Mouse (Mus musculus): Measurements from ENCODE around the gene Map2k5.
A peak's percentile ranks its signal among the peaks of the same experiment; 100 is the strongest.

Map2k5 gene

DNA sequence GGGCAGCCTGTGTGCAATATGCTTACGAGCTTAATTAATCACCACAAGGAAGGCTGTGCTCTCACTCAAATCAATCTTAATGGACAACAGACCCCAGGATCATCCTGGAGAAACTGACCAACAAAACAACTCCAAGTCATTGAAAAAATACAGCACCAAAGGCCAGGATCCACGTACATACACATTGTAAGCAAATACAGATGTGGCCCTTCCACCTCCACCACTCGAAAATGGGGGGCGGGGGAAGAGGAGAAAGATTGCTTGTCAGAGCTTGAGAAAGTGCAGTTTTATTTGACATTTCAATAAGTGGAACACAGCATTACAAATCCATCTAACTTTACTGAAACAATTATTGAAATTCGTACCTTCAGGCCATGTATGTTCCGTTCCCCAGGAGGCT lies 39.0 kb downstream of the Map2k5 start:
- DNase-seq: no peak

DNA sequence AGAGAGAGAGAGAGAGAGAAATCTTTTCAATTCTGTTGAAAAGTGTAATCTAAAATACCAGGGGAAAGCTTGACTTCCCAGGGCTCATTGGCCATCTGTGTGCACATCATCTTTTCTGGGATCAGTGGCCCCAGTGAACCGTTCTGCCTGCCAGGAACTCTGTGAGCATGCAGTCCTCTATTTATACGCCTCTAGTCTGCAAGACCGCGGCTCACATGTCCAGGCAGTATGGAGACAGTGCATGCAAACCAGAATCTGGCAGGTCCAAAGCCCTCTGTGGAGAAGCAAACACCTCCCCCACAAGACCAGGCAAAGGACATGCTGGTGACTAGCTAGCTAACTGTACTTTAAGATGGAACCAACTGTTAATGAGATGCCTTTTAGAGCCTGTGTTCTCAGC lies 41.9 kb downstream of the Map2k5 start:
- no peak for DNase-seq

DNA sequence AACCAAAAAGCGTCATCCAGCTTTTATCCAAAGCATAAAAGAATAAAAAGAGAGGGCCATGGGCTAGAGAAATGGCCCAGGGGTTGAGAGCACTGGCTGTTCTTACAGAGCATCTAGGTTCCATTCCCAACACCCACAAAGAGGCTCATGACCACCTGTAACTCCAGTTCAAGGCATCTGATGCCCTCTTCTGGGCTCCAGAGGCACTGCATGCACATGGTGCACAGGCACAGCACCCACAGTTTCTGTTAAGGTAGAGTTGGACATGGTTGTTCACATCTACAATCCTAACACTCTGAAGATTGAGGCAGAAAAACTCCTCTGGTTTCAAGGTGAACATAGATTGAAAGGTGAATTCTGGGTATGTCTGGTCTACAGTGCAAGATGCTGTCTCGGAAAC lies 44.6 kb downstream of the Map2k5 start:
- no peak for DNase-seq

DNA sequence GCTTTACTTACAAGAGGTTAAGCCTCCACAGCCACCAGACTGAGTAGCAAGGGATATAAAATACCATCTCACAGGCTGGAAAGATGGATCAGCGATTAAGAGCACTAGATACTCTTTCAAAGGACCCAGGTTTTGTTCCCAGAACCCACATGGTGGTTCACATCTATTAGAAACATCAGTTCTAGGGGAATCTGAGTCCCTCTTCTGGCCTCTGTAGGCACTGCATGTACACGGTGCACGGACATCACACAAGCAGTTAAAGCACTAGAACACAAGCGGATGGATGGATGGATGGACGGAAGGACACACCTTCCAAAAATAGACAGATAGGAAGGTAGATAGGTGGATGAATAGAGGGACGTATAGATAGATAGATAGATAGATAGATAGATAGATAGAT lies 46.5 kb downstream of the Map2k5 start:
- no peak for DNase-seq

DNA sequence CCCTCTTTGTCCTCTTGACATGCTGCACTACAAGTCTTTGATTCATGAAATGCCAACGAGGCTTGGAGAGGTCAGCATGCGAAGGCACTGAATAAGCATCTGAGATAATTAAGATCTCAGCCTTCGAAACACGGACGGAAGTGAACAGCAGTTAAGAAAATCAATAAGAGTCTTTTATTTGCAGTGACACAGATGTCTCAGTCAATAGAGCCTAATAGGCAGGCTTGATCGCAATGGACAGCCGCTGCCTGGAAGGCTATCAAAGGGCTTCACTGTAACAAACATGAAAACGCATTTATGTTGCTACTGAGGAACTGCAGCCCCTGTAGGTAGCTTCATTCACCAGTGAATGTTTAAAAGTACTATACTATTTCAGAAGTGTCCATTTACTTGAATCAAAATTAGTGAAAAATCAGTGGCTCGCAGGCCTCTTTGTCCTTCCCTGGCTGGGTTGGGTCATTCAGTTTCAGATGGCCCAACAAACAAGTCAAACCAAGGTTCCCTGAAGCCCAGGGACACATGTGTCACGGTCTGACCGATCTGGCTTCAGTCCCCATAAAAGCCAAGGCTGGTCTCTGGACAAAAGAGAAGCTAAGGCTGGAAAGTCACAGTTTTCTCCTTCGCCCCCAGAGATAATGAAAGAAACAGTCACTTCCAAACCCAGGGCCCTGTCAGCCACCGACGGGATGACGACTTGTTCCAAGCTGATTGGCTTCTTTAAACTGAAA lies 48.6 kb downstream of the Map2k5 start:
- no peak for DNase-seq

DNA sequence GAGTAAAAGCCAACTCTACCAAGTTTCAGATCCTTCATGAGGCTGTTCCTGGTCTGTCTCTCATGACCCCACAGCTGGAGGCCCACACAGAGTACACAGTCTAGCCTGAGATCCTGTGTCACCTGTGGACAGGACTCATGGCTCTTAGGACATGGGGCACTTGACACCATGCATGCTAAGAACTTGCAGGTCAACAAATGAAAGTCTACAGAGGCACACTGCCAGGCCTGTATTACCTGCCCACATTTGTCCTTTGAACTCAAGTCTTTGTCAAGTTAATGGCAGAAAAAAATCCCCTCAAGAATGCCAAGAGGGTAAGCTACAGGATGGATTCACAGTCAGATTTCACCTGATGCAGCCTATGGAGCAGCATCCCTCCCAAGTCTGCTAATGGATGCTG lies 62.5 kb downstream of the Map2k5 start:
- DNase-seq: no peak

DNA sequence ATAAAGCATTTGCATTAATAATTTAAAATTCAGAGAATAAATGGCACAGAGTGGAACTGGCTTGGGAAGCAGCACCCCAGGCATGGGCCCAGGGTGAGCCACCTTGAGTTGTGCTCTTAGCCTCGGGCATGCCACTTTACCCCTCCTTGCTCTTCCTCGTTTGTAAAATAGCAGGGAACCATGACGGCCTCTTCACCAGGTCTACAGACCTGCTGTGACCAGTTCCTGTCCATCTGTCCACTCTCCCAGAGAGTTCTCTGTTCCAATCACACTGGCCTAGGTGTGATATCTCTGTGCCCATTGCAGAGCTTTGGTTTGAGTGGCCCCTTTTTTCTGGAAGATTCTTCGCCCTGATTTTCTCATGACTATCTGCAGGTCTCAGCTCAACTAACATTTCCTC lies 63.6 kb downstream of the Map2k5 start:
- no peak for DNase-seq

DNA sequence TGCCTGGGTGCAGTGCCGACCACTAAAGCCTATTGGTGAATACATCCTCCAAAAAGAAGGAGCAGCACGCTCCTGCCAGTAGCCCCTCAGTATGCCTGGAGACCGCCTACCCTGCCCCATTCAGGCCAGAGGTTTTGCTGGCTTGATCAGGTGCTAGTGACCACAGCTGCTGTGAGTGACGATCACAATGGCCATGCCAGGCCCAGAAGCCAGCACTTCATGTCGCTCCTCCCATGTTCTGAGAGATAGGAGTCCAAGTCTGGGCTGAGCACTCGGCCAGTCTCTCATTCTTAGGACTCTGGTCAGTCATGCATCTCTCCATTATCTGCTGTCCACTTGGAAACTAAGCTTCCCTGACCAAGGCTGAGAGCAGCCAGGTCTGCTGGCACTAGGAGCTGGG lies 67.7 kb downstream of the Map2k5 start:
- DNase-seq: no peak

DNA sequence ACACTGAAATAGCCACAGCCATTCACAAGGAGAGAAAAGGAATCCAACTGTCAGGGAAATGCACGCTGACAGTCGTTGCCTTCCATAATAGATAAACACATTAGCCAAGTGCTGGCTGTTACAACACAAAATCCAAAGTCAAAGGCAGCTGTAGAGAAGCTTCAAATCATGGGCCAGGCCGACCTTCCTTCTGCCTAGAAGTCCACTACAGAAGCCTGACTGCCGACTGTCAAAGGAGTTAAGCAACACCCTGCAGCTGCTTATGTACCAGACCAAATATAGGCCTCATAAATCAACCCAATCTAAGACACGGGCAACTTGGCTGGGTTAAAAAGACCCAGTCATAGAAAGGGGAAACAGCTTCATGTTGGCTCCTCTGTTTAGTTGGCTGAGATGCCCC lies 68.7 kb downstream of the Map2k5 start:
- DNase-seq: no peak

DNA sequence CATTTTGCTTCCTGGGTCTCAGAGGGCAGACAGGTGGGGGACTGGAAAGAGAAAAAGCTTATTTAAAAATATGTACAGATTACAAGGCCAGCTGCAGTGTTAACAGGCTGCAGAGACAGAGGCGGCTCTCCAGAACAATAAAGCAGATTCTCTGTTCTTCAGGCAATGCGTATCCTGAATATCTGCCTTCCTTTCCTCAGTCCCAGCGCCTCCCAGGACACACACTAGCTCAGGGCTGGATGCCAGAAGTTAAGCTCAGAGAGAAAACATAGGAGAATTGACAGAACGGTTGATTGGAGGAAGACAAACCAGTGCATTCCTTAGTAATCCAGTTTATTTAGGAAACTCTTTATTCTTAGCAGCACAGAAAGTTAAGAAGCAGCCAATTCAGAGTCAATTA lies 69.3 kb downstream of the Map2k5 start:
- no peak for DNase-seq

DNA sequence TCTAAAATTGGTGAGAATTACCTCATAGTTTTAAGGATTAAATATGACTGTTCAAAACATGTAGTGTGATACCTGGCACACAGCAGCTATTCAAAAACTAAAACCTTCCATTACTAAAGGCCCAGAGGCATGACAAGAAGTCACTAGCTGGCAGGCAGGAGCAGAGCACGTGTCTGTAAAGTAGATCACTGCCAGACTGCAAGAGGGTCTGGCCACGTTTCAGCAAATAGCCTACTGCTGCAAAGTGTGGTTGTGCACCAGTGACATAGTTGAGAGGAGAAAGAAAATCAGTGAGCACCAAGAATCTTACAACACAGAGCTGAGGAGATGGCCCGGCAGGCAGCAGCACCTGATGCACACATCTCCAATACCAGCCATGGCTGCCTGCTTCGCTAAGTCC lies 75.2 kb downstream of the Map2k5 start:
- no peak for DNase-seq

DNA sequence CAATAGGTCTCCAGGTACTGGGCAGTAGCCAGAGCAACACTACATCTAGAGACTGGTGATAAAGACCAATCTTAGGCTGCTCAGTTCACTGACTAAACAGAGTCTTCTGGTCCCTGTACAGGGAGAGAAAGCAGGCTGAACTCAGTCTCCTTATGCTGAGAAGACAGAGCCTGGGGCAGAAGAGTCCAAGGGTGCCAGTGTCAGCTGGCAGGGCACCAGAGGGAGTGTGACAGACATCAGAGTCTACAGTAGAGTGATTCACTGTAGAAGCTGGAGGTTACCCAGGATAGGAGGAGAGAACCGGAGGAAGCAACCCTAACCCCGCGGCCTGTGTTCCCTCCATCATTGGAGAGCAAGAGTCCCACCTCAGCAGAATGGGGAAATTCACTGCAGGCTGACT lies 79.0 kb downstream of the Map2k5 start:
- DNase-seq: no peak

DNA sequence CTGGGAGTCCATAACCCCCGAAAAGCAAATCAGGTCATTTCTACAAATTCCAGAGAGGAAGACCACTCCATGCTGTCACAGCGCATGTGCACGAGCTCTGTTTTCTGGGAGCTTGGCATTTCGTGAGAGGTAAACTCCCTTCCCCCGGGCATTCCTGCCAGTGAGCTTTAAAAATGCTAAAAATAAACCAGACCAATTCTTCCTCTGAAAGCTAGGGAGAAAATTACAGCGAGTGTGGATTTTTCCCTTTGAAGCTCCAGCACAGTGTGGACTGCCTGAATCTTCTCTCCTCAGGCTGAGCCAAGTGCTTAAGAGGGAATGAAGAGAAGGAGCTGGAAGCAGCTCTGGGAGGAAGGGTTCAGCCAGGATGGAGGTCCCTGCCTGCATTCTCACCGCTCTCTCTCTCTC lies 82.1 kb downstream of the Map2k5 start:
- peak; percentile 44 for DNase-seq

DNA sequence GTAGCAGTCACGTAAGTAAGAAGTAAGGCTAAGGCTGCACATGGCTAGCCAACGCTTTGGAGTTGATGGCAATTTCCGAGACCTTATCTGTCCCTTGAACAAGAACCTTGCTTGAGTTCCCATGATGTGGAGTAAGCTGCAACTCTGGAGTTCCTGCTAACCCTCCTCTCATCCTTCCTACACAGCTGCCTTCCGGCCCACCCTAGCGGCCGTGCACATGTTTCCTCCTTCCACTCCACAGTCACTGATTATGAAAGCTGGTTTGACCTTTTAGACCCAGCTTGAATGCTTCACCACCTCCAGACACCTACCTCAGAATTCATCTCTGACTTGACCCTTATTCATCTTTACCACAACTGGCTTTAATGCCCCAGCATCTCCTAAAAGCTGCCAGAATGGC lies 82.9 kb downstream of the Map2k5 start:
- DNase-seq: no peak

DNA sequence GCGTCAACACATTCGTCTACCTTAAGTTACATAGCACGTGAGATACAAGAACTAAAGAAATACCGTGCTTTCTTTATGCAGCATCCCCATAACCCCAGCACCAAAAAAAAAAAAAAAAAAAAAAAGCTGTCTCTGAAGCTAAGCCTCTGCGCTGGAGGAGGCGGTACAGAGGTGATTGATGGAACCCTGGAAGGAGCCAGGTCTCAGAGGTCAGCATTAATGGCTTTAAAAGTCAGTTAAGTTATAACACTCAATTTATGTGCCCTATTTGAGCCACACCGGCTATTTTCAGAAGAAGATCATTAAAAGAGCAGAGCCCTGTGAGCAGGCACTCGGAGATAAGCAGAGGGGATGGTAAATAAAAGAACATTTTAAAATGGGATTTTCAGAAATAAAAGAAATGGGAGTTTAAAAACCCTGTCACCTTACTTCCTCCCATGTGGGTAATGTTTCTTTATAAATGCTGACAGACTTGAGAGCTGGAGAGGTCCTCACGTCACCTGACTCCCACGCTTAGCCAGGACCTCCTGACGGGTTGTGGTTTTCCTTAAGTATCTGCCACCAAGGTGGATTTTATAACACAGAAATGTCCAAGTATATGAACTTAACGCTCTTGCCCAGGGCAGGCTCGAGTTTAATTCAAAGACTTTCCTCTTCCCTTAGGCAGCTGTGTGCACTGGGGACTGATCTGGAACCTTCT lies 83.8 kb downstream of the Map2k5 start:
- no peak for DNase-seq

DNA sequence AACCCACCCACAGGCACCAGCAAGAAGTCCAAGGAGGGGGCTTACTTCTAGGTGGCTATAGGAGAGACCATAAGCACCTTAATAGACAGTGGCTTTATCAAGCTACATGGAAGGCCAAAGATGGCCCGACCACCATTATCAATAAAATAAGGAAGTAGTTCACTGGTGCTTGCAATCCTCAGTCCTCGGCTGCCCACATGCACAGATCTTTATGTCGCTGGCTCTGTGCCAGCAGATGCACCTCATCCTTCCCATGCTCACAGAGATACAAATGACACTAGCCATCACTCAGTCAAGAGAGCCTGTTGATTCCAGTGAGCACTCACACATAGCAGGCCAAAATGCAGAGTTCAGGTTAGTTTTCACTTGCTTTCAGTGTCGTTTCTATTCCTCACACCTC lies 89.0 kb downstream of the Map2k5 start:
- DNase-seq: no peak

DNA sequence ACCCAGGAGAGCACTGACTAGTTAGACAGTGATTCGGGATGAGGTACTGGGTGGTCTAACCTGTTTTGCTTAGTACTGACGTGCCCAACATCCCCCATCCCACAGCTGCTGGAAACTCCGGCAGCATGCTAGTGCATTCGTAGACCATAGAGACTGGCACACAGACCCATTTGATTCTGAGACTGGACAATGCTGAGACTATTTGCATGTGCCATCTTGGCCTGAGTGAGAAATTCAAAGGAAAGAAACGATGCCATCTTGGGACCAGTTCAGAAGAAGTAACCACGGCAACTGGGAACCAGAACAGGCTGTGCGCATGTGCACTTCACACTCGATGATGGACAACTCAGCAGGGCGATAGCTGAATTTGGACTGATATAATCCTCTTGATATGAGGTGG lies 93.3 kb downstream of the Map2k5 start:
- DNase-seq: no peak

DNA sequence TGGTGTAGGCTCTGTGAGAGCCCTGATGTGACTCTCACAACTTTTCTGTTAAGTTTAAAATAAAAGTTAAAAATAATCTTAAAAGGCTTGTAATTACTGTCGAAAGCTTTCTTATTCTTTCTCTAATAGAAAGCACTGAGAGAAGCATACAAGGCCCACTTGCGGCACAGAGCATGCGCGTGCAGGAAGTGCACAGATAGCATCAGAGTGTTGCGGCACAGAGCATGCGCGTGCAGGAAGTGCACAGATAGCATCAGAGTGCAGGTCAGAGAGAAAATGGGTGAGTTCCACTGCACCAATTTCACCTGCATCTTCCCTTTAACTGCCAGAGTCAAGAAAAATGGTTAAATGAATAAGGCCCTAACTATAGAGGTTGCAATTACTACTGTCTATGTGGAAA lies 95.7 kb downstream of the Map2k5 start:
- no peak for DNase-seq

DNA sequence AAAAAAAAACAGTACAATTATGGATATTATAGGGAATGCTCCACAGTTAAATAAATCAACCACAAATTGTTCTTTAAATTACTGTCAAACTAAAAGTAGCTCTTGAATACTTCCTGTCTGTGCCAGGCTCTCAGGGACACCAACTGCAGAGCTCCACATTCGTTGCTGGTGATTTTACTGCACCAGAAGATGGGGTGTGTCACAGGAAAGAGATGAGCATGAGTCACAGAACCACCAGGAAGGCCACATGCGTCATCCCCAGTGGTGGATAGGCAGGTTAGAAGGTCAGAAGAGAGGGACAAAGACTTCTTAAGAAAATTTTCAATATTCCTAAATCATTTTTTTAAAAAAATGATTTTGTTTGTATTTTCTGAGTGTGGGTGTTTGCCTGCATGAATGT lies 96.6 kb downstream of the Map2k5 start:
- no peak for DNase-seq

DNA sequence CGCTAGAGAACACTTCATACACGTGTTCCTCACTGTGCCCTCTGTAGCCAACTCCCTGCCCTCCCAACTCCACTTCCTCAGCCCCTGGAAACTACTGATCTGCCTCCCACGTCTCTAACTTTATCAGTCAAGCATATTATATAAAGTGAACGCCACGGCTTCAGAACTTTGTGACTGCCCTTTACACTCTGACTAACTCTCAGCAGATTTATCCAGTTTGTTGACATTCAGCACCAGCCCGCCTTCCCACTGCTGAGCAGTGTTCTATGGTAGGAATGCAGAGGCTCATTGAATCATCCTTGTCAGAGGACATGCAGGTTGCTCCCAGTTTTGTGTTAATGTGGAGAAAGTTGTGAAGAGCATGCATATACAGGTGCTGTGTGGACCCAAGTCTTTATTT lies 103.9 kb downstream of the Map2k5 start:
- no peak for DNase-seq

DNA sequence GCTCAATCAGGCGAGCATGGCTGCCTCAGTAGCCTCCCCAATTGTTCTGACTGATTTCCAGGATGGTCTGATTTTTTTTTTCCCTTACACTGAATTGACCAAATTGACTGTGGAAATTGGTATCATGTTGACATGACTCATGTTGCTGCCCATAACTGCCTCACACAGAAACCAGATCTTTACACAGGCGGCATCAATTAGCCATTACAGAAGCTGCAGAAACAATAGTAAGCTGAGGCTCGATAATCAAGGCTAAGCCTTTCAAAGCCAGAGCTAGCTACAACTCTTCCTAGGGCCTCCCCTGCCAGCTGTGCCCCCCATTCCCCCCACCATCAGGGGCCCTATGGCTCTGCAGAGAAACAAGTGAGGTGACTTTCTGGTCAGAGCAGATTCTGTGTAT lies 107.9 kb downstream of the Map2k5 start:
- no peak for DNase-seq

DNA sequence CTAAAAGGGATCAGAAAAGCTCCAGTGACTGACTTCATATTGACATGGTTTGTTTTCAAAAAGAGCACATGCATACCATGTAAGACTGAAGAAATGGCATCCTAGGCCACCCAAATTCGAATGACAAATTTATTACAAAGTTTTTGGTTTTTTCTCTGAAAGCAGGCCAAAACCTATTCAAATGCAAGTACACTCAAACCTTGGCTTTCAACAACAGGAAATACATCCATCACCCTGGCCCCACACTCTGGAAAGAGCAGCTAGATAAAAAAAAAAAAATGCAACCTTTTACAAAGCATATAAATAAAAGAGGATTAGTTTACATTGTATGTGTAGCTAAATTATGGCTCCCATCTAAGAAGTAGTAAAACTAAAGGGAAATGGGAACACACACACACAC lies 114.5 kb downstream of the Map2k5 start:
- no peak for DNase-seq

DNA sequence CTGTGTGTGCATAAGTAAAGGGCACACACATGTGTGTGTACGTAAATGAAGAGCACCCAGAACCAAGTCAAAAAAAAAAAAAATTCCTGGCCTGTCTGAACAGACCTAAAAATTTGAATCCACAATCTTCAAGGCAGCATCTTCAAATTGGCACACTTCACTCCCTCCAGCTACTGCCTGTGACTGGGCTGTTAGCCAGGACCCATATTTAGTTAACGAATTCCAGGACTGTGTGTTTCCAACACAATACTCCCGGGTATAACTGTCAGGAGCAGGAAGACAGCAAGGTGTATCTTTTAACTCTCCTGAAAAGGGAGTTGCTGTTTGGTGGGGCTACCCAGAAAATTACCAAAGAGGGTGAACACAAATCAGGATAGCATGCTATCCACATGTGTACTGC lies 118.9 kb downstream of the Map2k5 start:
- DNase-seq: no peak

DNA sequence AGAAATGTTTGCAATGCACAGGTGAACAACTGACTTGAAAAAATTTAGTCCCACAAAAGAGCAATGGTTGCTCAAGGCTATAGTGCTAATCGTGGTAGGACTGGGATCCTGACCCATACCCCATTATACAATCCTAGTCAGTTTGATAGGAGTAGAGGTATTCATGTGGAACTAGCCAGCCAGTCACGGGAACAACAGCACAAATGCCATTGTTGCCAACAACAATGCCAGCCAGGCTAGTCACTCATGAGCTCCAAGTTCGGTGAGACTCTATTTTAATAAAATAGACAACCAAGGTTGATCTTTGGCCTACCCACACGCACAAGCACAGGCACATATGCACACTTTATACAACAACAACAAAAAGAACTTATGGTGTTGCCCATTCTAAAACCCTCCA lies 120.0 kb downstream of the Map2k5 start:
- no peak for DNase-seq

All from right cerebral cortex, postnatal 25 days (tissue).